Mouse (Mus musculus) limb, embryonic 10.5 days (tissue): ENCODE results near the gene Aes. TPM values are rescaled to one million over a fixed set of nuclear protein-coding genes. Genes with fewer than 3 reads are reported as not detected.

ENCODE experiments used
- DNase-seq: peaks from one replicate; pipeline ENCODE4 v3.0.0-alpha.2; 2017; ENCODE audit warnings: low spot score
- H3K27ac ChIP-seq: fragments of 300-500 bp; sonication (generic); 2 replicates; pipeline ENCODE4 v1.5.1; 2016; ENCODE audit warnings: mild to moderate bottlenecking
- H3K27me3 ChIP-seq: fragments of 300-500 bp; sonication (generic); 2 replicates; pipeline ENCODE4 v1.6.1; 2016; ENCODE audit warnings: low read depth, mild to moderate bottlenecking; ENCODE audit not compliant: poor library complexity, severe bottlenecking
- H3K36me3 ChIP-seq: fragments of 300-500 bp; sonication (generic); 2 replicates; pipeline ENCODE4 v1.6.1; 2016; ENCODE audit warnings: mild to moderate bottlenecking, moderate library complexity
- H3K4me1 ChIP-seq: fragments of 300-500 bp; sonication (generic); 2 replicates; pipeline ENCODE4 v1.6.1; 2016
- H3K4me3 ChIP-seq: fragments of 300-500 bp; sonication (generic); 2 replicates; pipeline ENCODE4 v1.5.1; 2016; ENCODE audit warnings: mild to moderate bottlenecking, moderate library complexity
- H3K9me3 ChIP-seq: fragments of 300-500 bp; sonication (generic); replicated peaks from 2 replicates; pipeline ENCODE4 v1.6.1; 2016; ENCODE audit warnings: mild to moderate bottlenecking
- WGBS: fragments of 180-500 bp; shearing (Covaris S2); methylation state at CpG from one replicate; pipeline ENCODE4 v1.1.7; 2016; 5-methylcytosine and 5-hydroxymethylcytosine counted together
- polyA plus RNA-seq: library from polyadenylated mRNA; unstranded; fragments of >200 nt; fragmentation: Nextera tagmentation; extraction: Ambion mirVana; gene quantifications from 2 replicates; pipeline ENCODE4 v1.2.1, GENCODE M21; 2016

The Aes gene
- polyA plus RNA-seq, 1 experiment from 2014 or later = 432 TPM

DNA sequence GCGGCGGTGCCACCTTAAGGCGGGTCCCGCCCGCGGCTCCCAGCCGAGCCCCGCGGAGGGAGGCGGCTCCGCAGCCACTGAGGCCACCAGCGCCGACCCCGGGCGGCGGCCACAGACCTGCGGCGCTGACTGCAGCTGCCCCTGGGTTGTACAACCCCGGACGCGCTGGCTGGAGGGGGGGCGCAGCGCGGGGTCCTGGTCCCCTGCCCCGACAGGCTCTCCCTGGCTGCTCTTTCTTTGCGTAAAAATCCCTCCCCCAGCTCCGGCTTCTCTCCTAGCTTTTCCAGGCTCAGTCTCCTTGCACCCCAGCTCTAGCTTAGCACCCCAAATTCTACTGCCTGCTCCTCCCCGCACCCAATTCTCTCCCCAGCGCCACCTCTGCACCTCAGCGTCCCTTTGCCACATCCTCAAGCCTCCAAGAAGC is 15.9 kb downstream of the Aes start:
- H3K36me3 ChIP-seq = peaks cover 14% of the 10 kb centered on the region; the same call in 1 of the 2 replicates

DNA sequence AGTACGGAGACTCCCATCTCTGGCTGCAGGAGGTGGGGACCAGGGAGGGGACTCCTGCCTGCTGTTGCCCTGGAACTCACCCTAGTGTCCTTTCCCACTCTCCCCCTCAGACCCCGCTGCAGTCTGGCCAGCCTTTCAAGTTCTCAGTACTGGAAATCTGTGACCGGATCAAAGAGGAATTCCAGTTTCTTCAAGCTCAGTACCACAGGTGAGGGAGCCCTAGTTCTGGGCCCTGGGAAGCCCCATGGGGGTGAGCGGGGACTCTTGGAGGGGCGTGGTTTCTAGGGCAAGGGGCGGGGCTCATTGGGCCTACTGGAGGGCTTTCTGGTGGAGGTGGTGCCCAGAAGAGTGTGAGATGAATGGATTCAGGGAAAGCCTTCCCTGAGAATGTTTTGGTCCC is 16.4 kb downstream of the Aes start:
- Histone ChIP-seq H3K36me3 (peaks cover 16% of the 10 kb centered on the region; the same call in 1 of the 2 replicates), H3K9me3 (no peaks in the 10 kb centered on the region), H3K4me1 (peaks cover 64% of the 10 kb centered on the region), H3K27me3 (peaks cover 86% of the 10 kb centered on the region), H3K4me3 (peak overlapping the region; percentile 61), H3K27ac (peak overlapping the region; percentile 88)
- no peak for DNase-seq
- WGBS = 0% methylated on average over 6 of the region's 6 CpGs

More for the DNA sequence above, 15.9 kb downstream of the Aes start:
- Histone ChIP-seq H3K9me3 (no peaks in the 10 kb centered on the region), H3K27ac (peak overlapping the region; percentile 88), H3K27me3 (peaks cover 81% of the 10 kb centered on the region), H3K4me3 (peak overlapping the region; percentile 61), H3K4me1 (peaks cover 64% of the 10 kb centered on the region)
- peak; percentile 68 for DNase-seq
- under 1% methylated on average over 30 of the region's 30 CpGs for WGBS

DNA sequence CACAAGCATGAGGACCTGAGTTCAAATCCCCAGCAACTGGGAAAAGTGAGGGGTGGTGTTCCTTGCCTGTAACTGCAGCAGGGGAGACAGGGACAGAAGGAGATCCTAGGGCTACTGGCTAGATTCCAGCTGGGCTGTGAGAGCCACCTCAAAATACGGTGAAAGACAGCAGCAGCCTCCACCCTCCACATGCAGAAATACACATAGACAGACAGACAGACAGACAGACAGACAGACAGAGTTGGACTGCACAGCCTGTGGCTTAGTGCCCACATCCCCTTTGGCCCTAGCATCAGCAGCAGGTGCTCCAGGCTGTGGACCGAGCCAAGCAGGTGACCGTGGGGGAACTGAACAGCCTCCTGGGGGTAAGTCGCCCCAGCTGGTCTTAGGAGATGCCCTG is 20.7 kb downstream of the Aes start:
- Histone ChIP-seq H3K27ac (no peak overlapping the region), H3K9me3 (no peaks in the 10 kb centered on the region), H3K36me3 (peaks cover 30% of the 10 kb centered on the region), H3K4me1 (peaks cover 63% of the 10 kb centered on the region), H3K4me3 (no peak overlapping the region), H3K27me3 (peaks cover 84% of the 10 kb centered on the region)
- 86% methylated on average over 4 of the region's 4 CpGs for WGBS
- DNase-seq = no peak

DNA sequence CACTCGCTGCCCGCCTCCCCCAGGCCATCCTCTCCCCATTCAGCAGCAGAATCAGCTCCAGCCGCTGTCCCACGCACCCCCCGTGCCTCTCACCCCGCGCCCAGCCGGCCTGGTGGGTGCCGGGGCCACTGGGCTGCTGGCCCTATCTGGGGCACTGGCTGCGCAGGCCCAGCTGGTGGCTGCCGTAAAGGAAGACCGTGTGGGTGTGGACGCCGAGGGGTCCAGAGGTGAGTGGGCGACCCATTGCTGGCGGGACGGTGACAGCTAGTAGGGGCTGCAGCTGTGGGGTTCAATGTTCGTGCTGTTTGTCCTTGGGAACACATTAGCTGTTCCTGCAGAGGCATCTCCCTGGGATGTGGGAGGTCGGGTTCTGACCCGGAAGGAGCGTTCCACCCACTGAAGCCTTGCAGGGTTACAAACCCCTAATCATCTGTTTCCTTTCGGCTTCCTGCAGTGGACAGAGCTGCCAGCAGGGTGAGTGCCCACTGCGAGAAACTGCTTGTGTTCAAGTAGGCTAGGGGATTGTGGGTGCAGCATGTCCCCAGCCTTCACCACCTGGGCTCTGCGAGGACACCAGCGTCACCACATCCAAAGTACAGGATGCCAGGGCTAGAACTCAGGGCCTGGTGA is 21.3 kb downstream of the Aes start:
- WGBS = 49% methylated on average over 25 of the region's 25 CpGs
- Histone ChIP-seq H3K36me3 (peaks cover 34% of the 10 kb centered on the region), H3K9me3 (no peaks in the 10 kb centered on the region), H3K4me1 (peaks cover 60% of the 10 kb centered on the region), H3K27me3 (peaks cover 79% of the 10 kb centered on the region), H3K27ac (peak overlapping the region; percentile 28; the same call in 1 of the 2 replicates), H3K4me3 (no peak overlapping the region)
- DNase-seq = no peak

DNA sequence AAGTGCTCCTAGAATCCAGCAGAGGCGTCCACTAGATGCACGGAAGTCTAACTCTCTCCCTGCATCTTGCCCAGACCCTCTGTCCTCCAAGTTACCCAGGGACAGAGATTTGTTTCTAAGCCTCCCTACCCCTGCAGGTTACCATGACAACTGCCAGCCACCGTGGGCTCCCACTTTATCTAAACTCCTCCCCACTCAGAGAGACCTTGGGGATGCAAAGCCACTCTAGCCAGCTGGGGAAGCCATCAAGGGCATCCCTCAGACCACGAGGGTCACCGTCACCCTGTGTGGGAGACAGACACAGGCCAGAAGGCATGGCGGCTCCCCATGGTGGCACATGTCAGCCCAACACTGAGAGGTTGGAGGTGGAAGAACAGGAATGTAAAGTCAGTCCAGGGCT is 24.1 kb downstream of the Aes start:
- Histone ChIP-seq H3K27ac (no peak overlapping the region), H3K36me3 (peaks cover 48% of the 10 kb centered on the region), H3K4me1 (peaks cover 55% of the 10 kb centered on the region), H3K4me3 (no peak overlapping the region), H3K9me3 (no peaks in the 10 kb centered on the region), H3K27me3 (peaks cover 76% of the 10 kb centered on the region)
- 70% methylated on average over 6 of the region's 6 CpGs for WGBS
- DNase-seq = no peak

DNA sequence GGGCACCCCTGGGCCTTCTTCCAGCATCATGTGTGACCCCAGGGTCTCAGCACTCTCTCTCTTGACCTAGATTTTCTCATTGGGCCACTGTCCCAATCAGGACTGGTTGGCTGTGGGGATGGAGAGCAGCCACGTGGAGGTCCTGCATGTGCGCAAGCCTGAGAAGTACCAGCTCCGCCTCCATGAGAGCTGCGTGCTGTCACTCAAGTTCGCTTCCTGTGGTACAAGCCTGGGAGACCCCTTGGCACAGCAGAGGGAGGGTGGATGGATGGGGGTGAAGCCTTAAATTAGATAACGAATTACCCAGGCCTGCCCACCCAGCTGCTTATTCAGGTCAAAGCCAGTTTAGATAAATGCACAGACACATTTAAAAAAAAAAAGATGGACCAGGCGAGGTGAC is 29.5 kb downstream of the Aes start:
- DNase-seq = no peak

DNA sequence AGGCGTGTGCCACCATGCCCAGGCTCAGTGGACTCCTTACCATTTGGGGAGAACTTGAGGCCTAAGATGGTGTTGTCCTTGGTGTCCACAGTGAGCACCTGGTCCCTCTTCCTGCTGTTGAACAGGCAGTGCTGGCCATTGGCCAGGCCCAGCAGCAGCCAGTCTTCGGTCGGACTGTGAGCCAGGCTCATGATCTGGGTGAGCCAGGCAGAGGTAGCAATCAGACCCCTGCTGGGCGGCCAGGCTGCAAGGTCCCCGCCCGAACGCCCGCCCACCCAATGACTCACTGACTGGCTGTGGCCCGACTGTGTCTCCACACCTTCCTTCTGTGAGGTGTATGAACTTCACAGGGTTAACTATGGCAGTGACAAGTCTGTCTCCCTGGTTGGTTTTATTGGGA is 32.6 kb downstream of the Aes start:
- Histone ChIP-seq H3K4me1 (peaks cover 40% of the 10 kb centered on the region), H3K4me3 (no peak overlapping the region), H3K27me3 (peaks cover 88% of the 10 kb centered on the region), H3K36me3 (peaks cover 35% of the 10 kb centered on the region), H3K27ac (no peak overlapping the region), H3K9me3 (no peaks in the 10 kb centered on the region)
- 72% methylated on average over 9 of the region's 9 CpGs for whole genome bisulfite sequencing
- no peak for DNase-seq

More for the DNA sequence above, 29.5 kb downstream of the Aes start:
- H3K27ac ChIP-seq = no peak overlapping the region
- WGBS = 63% methylated on average over 7 of the region's 7 CpGs
- peaks cover 22% of the 10 kb centered on the region for H3K4me1 ChIP-seq
- peaks cover 53% of the 10 kb centered on the region for H3K36me3 ChIP-seq
- H3K9me3 ChIP-seq = no peaks in the 10 kb centered on the region
- peaks cover 78% of the 10 kb centered on the region for H3K27me3 ChIP-seq
- H3K4me3 ChIP-seq = no peak overlapping the region

DNA sequence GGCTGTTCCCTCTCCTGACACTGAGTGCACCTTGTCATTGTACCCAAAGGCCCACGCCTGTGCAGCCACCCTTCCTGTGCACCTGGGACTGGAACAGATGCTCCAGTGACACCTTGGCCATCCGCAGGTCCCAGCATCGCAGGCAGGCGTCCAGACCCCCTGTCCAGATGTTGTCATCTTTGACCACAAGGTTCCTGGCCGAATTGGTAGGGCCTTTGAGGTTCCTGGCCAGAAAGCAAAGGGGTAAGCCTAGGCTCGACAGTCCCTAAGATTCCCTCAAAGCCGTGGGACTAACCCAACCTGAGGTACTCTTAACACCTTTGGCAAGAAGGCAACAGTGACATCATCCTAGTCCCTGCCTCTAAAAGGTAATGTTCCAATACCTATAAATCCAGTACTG is 33.3 kb downstream of the Aes start:
- WGBS = 85% methylated on average over 7 of the region's 7 CpGs

DNA sequence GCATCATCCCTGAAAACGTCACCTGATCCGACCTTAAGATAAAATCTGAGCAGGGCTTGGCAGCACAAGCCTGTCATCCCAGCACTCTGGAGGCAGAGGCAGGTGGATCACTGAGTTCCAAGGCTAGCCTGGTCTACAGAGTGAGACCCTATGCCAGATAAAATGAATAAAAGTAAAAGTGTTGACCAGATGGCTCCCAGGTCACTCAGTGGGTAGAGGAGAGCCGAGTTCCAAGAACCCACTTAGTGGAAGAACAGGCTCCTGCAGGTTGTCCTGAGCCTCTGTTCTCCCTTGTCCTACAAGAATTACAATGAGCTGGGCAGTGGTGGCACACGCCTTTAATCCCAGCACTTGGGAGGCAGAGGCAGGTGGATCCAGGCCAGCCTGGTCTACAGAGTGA is 33.9 kb downstream of the Aes start:
- peaks cover 75% of the 10 kb centered on the region for H3K27me3 ChIP-seq
- no peaks in the 10 kb centered on the region for H3K9me3 ChIP-seq
- peaks cover 44% of the 10 kb centered on the region for H3K4me1 ChIP-seq
- H3K36me3 ChIP-seq = peaks cover 21% of the 10 kb centered on the region
- H3K4me3 ChIP-seq = no peak overlapping the region
- no peak overlapping the region for H3K27ac ChIP-seq
- no peak for DNase-seq
- WGBS = 71% methylated on average over 4 of the region's 4 CpGs

More for the DNA sequence above, 33.3 kb downstream of the Aes start:
- Histone ChIP-seq H3K4me1 (peaks cover 40% of the 10 kb centered on the region), H3K4me3 (no peak overlapping the region), H3K9me3 (no peaks in the 10 kb centered on the region), H3K27me3 (peaks cover 80% of the 10 kb centered on the region), H3K36me3 (peaks cover 27% of the 10 kb centered on the region), H3K27ac (no peak overlapping the region)
- DNase-seq = no peak

DNA sequence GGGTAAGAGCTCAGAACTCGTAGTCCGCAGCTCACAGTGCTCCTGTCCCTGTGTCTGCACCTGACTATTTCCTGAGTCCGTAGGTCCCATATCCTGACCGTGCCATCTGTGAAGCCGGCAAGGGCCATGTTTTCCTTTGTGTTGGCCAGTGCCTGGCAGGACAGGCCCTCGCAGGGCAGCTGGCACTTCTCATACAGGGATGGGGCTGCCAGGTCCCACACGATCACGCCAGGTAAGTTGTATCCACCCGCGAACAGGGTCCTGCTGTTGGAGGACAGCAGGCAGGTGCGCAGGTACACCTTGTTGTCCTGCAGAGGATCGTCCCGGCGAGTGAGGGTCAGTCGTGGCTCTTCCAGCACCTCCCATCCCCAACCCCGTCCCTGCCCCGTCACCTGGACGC is 34.6 kb downstream of the Aes start:
- DNase-seq = no peak
- WGBS = 72% methylated on average over 18 of the region's 18 CpGs
- H3K9me3 ChIP-seq = no peaks in the 10 kb centered on the region
- H3K4me1 ChIP-seq = peaks cover 51% of the 10 kb centered on the region
- H3K27me3 ChIP-seq = peaks cover 68% of the 10 kb centered on the region
- no peak overlapping the region for H3K4me3 ChIP-seq
- peaks cover 14% of the 10 kb centered on the region; the same call in 1 of the 2 replicates for H3K36me3 ChIP-seq
- no peak overlapping the region for H3K27ac ChIP-seq

DNA sequence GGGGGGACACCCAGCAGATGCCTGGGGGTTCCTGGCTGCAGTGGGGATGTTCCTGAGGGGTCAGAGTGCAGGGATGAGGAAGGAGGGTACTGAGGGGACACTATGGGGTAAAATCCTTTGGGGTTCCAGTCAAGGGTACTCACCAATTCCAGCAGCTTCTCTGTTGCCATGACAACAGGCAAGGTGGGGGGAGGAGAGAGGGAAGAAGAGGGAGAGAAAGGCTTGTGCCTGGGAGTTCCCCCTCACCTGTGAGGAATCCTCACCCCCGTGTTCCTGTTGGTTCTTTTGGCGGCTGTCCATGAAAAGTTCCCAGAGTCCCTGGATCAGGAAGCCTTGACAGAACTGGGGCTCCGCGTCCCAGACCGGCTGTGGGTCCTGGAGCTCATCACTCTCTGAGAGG is 36.3 kb downstream of the Aes start:
- WGBS = 39% methylated on average over 5 of the region's 5 CpGs
- Histone ChIP-seq H3K36me3 (0 out of 2 replicates have a peak, but pooled peaks cover under 1% of the 10 kb centered on the region), H3K27ac (peak overlapping the region; percentile 89), H3K9me3 (no peaks in the 10 kb centered on the region), H3K27me3 (peaks cover 54% of the 10 kb centered on the region), H3K4me1 (peaks cover 67% of the 10 kb centered on the region), H3K4me3 (0 out of 2 replicates have a peak overlapping the region, but pooled peaks have one; percentile 38)
- DNase-seq = no peak

DNA sequence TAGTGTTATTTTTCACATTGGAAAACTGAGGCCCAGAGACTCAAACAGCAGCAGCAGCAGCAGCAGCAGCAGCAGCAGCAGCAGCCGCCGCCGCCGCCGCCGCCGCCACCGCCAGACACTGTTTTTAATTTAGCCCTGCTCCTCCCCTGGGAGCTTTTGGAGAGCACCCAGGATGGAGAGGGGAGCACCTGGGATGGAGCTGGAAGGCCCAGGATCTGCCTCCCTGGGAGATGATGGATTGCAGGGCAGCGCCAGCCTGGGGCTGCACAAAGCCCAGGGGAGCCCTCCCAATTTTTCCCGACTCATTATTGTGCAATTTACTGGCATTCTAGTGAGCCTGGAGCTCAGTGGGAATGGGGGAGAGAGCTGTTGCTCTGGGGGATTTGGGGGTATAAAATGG is 37.3 kb downstream of the Aes start:
- DNase-seq = peak; percentile 66
- Histone ChIP-seq H3K27ac (peak overlapping the region; percentile 89), H3K9me3 (no peaks in the 10 kb centered on the region), H3K4me1 (peaks cover 78% of the 10 kb centered on the region), H3K36me3 (no peaks in the 10 kb centered on the region), H3K27me3 (peaks cover 46% of the 10 kb centered on the region), H3K4me3 (peak overlapping the region; percentile 38)
- 1% methylated on average over 10 of the region's 10 CpGs for WGBS

DNA sequence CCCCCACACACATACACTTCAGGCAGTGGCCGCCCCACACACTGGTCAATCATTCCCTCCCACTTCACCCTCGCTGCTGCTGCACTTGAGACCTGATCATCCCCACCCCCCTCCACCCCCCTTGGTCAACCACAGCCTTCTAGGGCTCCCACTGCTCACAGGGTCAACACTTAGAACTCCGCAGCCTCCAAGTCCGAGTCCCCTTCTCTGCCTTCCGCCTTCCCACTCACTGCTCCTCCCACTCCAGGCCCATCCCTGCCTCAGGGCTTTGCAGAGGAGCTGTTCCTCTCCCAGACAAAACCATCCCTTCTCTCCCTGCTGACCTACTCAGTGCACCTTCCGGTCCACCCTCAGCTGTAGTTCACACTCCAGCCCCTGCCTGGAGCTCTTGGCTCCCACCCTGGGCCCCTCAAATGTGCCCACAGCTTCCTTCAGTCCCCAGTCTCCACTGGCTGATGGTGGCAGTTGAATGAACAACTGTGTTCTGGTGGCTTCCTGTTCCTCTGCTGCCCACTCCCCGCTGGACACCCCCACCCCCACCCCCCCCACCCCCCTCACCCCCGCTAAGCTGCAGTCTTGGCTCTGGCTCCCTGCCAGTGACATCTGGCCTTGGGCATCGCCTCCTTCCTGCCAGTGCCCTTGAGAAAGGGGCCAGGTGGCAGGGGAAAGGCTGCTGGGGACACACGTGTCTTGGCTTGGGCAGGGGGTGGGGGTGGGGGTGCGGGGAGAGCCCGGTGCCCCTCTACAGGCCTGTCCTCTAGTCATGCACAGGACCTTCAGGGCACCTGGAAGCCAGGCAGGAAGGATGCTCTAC is 38.1 kb downstream of the Aes start:
- 6% methylated on average over 12 of the region's 12 CpGs for WGBS
- Histone ChIP-seq H3K36me3 (no peaks in the 10 kb centered on the region), H3K9me3 (no peaks in the 10 kb centered on the region), H3K4me3 (peak overlapping the region; percentile 38), H3K27ac (peak overlapping the region; percentile 89), H3K27me3 (peaks cover 39% of the 10 kb centered on the region), H3K4me1 (peaks cover 85% of the 10 kb centered on the region)
- peak; percentile 70 for DNase-seq
